Mouse (Mus musculus) embryonic stem cell, embryonic (primary cell): ENCODE measurements around the gene Avpi1.

ENCODE experiments used
- CTCF ChIA-PET, 4 experiments: fragments of 300-600 bp in 2 of 4; fragments of 350-600 bp in 2 of 4; sonication (Branson Sonifier 250); formaldehyde crosslinking; loops; one replicate each; lab custom pipeline; 2022; ENCODE audit warnings: inconsistent platforms in 2 of 4; lab: Charles Lee
- POLR2A ChIA-PET, 4 experiments: fragments of 300-600 bp in 2 of 4; fragments of 350-600 bp in 2 of 4; sonication (Branson Sonifier 250); formaldehyde crosslinking; loops; one replicate each; lab custom pipeline; 2022; ENCODE audit warnings: antibody characterized with exemption in 4 of 4, inconsistent platforms in 1 of 4; lab: Charles Lee

Gene Avpi1

GRCm38 (mm10) chr19:42148569-42148860 is 19.7 kb upstream of the Avpi1 start:
- ChIA-PET CTCF (interaction anchor here (0.6 to 7.8 kb wide), 8 partner anchors 17 to 291 kb away, joined by 3 to 79 read pairs (median 4); partner anchors contain the start of genes Ankrd2 (in 1 of the 4), Avpi1 (in 1 of the 4) and Zfyve27 (in 1 of the 4)), POLR2A (interaction anchor here (0.7 to 19.8 kb wide), 28 partner anchors 8 to 237 kb away, joined by 3 to 403 read pairs (median 6); partner anchors contain the start of genes Avpi1 (in 3 of the 4), Pi4k2a (in 2 of the 4) and Pgam1 (in 1 of the 4))

DNA sequence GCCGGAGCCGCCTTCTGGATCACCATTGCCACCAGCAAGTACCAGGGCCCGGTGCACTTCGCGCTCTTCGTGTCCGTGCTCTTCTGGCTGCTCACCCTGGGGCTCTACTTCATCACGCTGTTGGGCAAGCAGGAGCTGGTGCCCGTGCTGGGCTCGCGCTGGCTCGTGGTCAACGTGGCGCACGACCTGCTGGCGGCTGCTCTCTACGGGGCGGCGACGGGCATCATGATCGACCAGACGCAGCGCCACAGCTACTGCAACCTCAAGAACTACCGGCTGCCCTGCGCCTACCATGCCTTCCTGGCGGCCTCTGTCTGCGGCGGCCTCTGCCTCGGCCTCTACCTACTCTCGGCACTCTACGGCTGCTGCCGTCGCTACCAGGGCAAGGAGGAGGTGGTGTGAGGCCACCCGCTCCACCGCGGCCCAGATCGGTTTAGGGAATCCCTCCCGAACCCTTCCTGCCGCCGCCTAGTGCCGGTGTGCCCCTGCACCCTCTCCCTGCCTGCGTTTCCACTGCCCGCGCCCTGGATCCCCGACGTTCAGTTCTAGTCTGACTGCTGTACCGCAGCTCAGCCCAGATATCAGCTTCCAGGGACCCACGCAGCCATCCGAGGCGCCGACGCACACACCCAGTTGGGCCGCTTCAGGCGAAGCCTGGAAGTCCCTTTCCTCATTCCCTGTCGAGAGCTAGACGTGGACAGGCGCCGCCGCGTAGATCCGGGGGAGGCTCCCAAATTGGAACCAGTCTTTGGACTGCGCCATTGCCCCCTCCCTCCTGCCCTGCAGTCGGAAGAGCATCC is 19.1 kb upstream of the Avpi1 start:
- ChIA-PET POLR2A (interaction anchor here (0.6 to 19.8 kb wide), 37 partner anchors 8 to 237 kb away, joined by 3 to 403 read pairs (median 4); partner anchors contain the start of genes Avpi1 (in 3 of the 4), Pi4k2a (in 2 of the 4), Exosc1 (in 1 of the 4) and Hoga1 (in 1 of the 4)), CTCF (interaction anchor here (0.6 to 7.8 kb wide), 8 partner anchors 18 to 291 kb away, joined by 3 to 79 read pairs (median 4); partner anchors contain the start of genes Ankrd2 (in 1 of the 4), Avpi1 (in 1 of the 4) and Zfyve27 (in 1 of the 4))

DNA sequence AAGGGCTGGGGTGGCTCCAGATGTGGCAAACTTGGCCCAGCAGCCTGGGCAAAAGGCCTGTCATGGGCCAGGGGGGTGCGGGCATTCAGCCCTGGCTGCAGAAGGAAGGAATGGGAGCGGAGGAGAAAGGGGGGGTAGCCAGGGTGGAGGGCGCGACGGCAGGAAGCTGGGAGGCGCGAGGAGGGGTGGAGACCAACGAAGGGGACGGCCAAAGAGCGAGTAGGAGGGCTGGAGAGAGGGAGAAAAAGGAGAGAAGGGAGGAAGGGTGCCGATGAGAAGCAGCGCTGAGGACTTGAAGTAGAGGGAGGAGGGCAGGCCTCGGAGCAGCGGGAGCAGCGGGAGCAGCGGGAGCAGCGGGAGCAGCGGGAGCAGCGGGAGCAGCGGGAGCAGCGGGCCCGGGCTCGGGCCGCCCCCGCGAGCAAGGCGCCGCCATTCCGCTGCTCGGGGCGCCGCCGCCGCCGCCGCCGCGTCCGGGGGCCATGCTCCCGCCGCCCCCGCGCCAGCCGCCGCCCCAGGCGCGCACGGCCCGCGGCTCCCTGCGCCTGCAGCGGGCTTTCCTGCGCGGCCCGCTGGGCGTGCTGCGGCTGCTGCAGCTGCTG is 18.4 kb upstream of the Avpi1 start, which contains the start of gene Marveld1:
TSS of gene Marveld1 (plus strand) at position 231 of the 599 bp plus-strand sequence.
- POLR2A ChIA-PET: interaction anchor here (0.6 to 19.8 kb wide), 33 partner anchors 9 to 1469 kb away, joined by 3 to 403 read pairs (median 5); partner anchors contain the start of genes Avpi1 (in 3 of the 4), Pi4k2a (in 2 of the 4), Exosc1 (in 1 of the 4) and Hoga1 (in 1 of the 4)
- CTCF ChIA-PET: interaction anchor here in 3 of 4 experiments (0.6 to 7.8 kb wide), 7 partner anchors 18 to 399 kb away, joined by 3 to 79 read pairs (median 4); partner anchors contain the start of genes Avpi1 (in 1 of the 3), Pi4k2a (in 1 of the 3) and Zfyve27 (in 1 of the 3)

DNA sequence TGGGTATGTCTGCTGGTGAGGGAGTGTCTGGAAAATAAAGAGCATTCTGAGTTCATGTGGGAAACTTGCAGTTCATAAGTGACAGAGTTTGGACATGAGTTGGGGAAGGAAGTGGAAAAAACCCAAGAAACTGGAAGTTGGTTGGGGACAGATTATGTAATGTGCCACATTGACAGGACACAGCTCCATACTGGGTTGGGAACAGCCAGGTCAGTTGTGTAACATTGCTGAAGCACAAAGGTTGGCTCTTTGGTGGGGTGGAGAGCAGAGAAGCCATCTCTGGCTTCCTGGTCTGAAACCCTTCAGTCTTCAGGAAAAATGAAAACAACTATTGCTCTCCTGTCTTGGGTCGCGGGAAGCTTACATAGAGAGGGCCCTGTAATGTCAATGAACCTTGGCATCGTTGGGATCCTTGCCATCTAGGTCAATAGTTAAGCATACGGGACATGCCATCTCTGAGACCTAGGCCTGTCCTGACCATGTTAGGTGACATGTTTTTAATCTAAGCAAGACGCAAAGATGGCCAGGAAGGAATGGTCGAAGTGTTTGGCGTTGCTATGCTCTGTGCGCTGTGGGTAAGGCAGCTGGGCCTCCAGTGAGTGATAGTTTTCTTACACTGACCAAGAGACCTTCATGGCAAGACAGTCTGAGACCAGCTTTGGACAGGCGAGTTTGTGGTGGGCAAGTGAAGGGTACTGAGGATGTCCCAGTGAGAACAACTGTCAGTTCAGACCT is 17.6 kb upstream of the Avpi1 start:
- CTCF ChIA-PET: interaction anchor here (0.6 to 7.8 kb wide), 8 partner anchors 17 to 400 kb away, joined by 3 to 79 read pairs (median 4); partner anchors contain the start of genes Avpi1 (in 1 of the 4), Pi4k2a (in 1 of the 4) and Zfyve27 (in 1 of the 4)
- POLR2A ChIA-PET: interaction anchor here in 3 of 4 experiments (0.6 to 19.8 kb wide), 23 partner anchors 9 to 1470 kb away, joined by 3 to 403 read pairs (median 5); partner anchors contain the start of genes Avpi1 (in 3 of the 3), Ankrd2 (in 1 of the 3), Hoga1 (in 1 of the 3) and Pi4k2a (in 1 of the 3)

DNA sequence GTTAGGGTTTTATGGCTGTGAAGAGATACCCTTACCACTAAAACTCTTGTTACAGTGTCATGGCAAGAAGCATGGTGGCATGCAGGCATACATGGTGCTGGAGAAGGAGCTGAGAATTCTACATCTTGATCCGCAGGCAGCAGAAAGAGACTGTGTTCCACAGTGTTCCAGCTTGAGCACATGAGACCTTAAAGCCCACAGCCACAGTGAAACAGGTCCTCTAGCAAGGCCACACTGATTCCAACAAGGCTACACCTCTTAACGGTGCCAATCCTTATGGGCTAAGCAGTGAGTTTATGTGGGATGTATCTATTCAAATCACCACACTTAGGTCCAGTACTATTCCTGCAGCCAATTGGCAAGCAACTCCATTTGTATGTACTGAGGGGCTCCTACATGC is 16.9 kb upstream of the Avpi1 start:
- ChIA-PET CTCF (interaction anchor here (0.6 to 1.9 kb wide), 7 partner anchors 9 to 1710 kb away, joined by 3 to 18 read pairs (median 4); partner anchors contain the start of genes Avpi1 (in 1 of the 4), Pi4k2a (in 1 of the 4) and Zfyve27 (in 1 of the 4)), POLR2A (interaction anchor here in 3 of 4 experiments (1.2 to 19.8 kb wide), 12 partner anchors 9 to 111 kb away, joined by 3 to 403 read pairs (median 15); partner anchors contain the start of genes Avpi1 (in 3 of the 3), Ankrd2 (in 1 of the 3) and Pi4k2a (in 1 of the 3))

DNA sequence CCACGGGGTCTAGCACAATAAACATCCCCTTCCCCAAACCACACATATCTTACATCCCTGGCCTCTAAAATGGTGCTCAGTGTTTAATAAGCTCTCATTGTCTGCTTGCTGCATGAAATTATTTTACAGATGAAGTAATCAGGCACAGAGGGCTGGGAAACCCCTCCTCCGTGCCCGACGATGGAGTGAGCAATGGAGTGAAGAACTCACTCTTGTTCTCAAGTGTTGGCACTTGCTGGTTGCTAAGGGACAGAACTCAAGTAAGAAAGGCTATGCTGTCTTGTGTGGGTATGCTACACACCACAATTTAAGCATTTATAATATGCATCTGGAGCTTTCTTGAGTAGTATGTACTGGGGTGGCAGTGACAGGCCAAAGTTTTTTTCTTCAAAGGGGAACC is 16.4 kb upstream of the Avpi1 start:
- POLR2A ChIA-PET: interaction anchor here in 3 of 4 experiments (0.9 to 19.8 kb wide), 19 partner anchors 9 to 62 kb away, joined by 3 to 403 read pairs (median 6); partner anchors contain the start of genes Avpi1 (in 3 of the 3) and Pi4k2a (in 2 of the 3)
- CTCF ChIA-PET: interaction anchor here (0.6 to 1.9 kb wide), 21 partner anchors 8 to 1710 kb away, joined by 3 to 18 read pairs (median 4); partner anchors contain the start of genes Zfyve27 (in 2 of the 4), Avpi1 (in 1 of the 4) and Pi4k2a (in 1 of the 4)

DNA sequence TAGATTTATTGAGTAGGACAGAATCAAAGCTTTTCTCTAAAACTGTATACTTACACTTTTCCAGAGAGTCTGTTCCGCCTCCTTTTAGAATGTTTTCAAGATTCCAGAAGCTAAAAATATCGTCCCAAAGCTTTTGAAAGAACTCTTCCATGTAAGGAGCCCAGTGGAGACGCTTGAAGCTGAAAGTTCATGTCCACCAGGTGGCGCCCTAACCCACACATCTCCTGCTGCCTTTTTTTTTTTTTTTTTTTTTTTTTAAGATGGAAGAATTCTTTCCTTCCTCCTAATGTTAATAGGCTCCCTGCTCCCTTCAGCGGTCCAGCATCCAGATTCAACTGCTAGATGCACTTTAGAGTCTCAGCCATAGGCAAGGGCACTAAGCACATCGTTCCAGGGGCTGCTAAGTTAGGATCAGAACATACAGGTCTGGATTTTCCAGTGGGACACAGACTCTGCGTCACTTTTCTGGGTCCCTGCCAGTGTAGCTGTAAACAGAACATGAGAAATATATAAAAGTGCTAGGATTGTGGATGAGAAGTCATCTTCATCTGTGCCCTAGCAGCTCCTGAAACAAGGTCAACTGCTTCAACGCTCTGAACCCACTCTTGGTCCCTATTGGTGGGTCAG is 15.8 kb upstream of the Avpi1 start:
- POLR2A ChIA-PET: interaction anchor here (0.5 to 19.8 kb wide), 33 partner anchors 8 to 1174 kb away, joined by 3 to 403 read pairs (median 5); partner anchors contain the start of genes Avpi1 (in 3 of the 4) and Pi4k2a (in 3 of the 4)
- CTCF ChIA-PET: interaction anchor here (0.6 to 1.9 kb wide), 74 partner anchors 9 to 1712 kb away, joined by 3 to 19 read pairs (median 4); partner anchors contain the start of genes Zfyve27 (in 2 of the 4), Avpi1 (in 1 of the 4), Frat1 (in 1 of the 4) and Hoga1 (in 1 of the 4)

DNA sequence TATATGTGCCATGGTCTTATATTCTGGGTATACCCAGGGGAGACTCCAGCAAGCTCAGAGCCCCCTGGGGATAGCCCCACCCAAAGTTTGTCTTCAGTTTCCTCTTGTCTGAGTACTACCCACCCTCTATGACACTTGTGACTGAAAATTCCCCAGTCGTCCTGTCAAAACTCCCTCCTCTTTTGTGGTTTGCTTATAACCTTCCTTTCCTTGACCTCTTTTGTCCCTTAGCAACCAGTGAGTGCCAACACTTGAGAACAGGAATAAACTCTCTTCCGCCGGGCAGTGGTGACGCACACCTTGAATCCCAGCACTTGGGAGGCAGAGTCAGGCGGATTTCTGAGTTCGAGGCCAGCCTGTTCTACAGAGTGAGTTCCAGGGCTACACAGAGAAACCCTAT is 15.2 kb upstream of the Avpi1 start:
- CTCF ChIA-PET: interaction anchor here (0.6 to 1.9 kb wide), 69 partner anchors 8 to 1713 kb away, joined by 3 to 19 read pairs (median 4); partner anchors contain the start of genes Zfyve27 (in 2 of the 4), Avpi1 (in 1 of the 4), Frat1 (in 1 of the 4) and Hoga1 (in 1 of the 4)
- POLR2A ChIA-PET: interaction anchor here (0.6 to 19.8 kb wide), 30 partner anchors 7 to 1174 kb away, joined by 3 to 403 read pairs (median 5); partner anchors contain the start of genes Avpi1 (in 3 of the 4) and Pi4k2a (in 2 of the 4)

- CTCF ChIA-PET: interaction anchor here in 3 of 4 experiments (1.0 to 2.4 kb wide), 7 partner anchors 9 to 107 kb away, joined by 3 to 14 read pairs (median 6); partner anchors contain the start of gene Ankrd2 (in 1 of the 3)
- POLR2A ChIA-PET: interaction anchor here (0.8 to 19.8 kb wide), 25 partner anchors 9 to 469 kb away, joined by 3 to 403 read pairs (median 5); partner anchors contain the start of genes Avpi1 (in 3 of the 4), Pi4k2a (in 2 of the 4), Crtac1 (in 1 of the 4) and Loxl4 (in 1 of the 4)
Measured at GRCm38 (mm10) chr19:42142757-42143156, 13.9 kb upstream of the Avpi1 start.

DNA sequence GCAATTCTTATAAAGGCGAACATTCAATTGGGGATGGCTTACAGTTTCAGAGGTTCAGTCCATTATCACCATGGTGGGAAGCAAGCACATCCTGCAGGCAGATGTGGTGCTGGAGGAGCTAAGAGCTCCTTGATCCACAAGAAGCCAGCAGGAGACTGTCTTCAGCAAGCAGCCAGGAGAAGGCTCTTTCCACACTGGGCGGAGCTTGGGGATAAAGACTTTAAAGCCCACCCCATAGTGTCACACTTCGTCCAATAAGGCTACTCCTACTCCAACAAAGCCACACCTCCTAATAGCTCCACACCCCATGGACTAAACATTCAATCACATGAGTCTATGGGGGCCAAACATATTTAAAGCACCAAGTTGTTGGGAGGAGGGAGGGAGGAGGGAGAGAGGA is 13.1 kb upstream of the Avpi1 start:
- ChIA-PET CTCF (interaction anchor here (0.5 to 2.4 kb wide), 13 partner anchors 10 to 700 kb away, joined by 3 to 14 read pairs (median 5); partner anchors contain the start of genes Ankrd2 (in 1 of the 4), Avpi1 (in 1 of the 4), Frat2 (in 1 of the 4) and Hoga1 (in 1 of the 4)), POLR2A (interaction anchor here (0.6 to 19.8 kb wide), 40 partner anchors 9 to 482 kb away, joined by 3 to 403 read pairs (median 4); partner anchors contain the start of genes Avpi1 (in 3 of the 4), Pi4k2a (in 3 of the 4), Ankrd2 (in 1 of the 4) and Crtac1 (in 1 of the 4))

- ChIA-PET POLR2A (interaction anchor here in 3 of 4 experiments (0.7 to 19.8 kb wide), 9 partner anchors 8 to 49 kb away, joined by 3 to 403 read pairs (median 4); partner anchors contain the start of gene Avpi1 (in 3 of the 3)), CTCF (interaction anchor here in 3 of 4 experiments (0.7 to 1.8 kb wide), 6 partner anchors 10 to 26 kb away, joined by 3 to 8 read pairs (median 4); partner anchors contain the start of gene Avpi1 (in 1 of the 3))
Measured at GRCm38 (mm10) chr19:42139724-42140517, 11.1 kb upstream of the Avpi1 start.

- POLR2A ChIA-PET: interaction anchor here in 3 of 4 experiments (1.0 to 19.8 kb wide), 9 partner anchors 10 to 48 kb away, joined by 3 to 403 read pairs (median 7); partner anchors contain the start of genes Avpi1 (in 2 of the 3) and Pi4k2a (in 1 of the 3)
- CTCF ChIA-PET: interaction anchor here in 3 of 4 experiments (0.5 to 1.8 kb wide), 4 partner anchors 9 to 14 kb away, joined by 3 to 8 read pairs (median 4); no protein-coding TSS in a partner anchor
Measured at GRCm38 (mm10) chr19:42138517-42139285, 9.8 kb upstream of the Avpi1 start.

- ChIA-PET CTCF (interaction anchor here (0.7 to 1.4 kb wide), 3 partner anchors 15 to 696 kb away, joined by 3 to 7 read pairs (median 5); no protein-coding TSS in a partner anchor), POLR2A (interaction anchor here (0.6 to 19.8 kb wide), 39 partner anchors 7 to 932 kb away, joined by 3 to 403 read pairs (median 4); partner anchors contain the start of genes Avpi1 (in 3 of the 4), Pi4k2a (in 3 of the 4), Marveld1 (in 2 of the 4) and Pgam1 (in 2 of the 4))
Measured at GRCm38 (mm10) chr19:42137167-42137672, 8.4 kb upstream of the Avpi1 start.
